Mouse (Mus musculus): ENCODE data around the gene Akirin2.

GRCm38 (mm10) chr4:34572876-34573275 is 22.1 kb downstream of the Akirin2 start:
- TF ChIP-seq CTCF (IDR thresholded peaks at IDR 0.05; ENCODE audit: extremely low read depth, insufficient read depth, low read length) (no peak), POLR2A (IDR thresholded peaks at IDR 0.05; ENCODE audit: extremely low read depth, insufficient read depth, low read length) (no peak)
